Mouse (Mus musculus) midbrain, embryonic 13.5 days (tissue): ENCODE results near the gene Sox5. TPM values are rescaled to one million over a fixed set of nuclear protein-coding genes. Genes with fewer than 3 reads are reported as not detected.

ENCODE experiments used
- ATAC-seq: fragments of 200-750 bp; cut with Nextera tagmentation; 2 replicates; pipeline ENCODE4 v1.8.0; 2017; ENCODE audit warnings: mild to moderate bottlenecking, moderate TSS enrichment, moderate library complexity
- H3K27ac ChIP-seq: fragments of 300-500 bp; sonication (generic); 2 replicates; pipeline ENCODE4 v1.5.1; 2015; ENCODE audit warnings: inconsistent platforms, mild to moderate bottlenecking, moderate library complexity
- H3K27me3 ChIP-seq: fragments of 300-500 bp; sonication (generic); 2 replicates; pipeline ENCODE4 v1.6.1; 2015; ENCODE audit warnings: mild to moderate bottlenecking, inconsistent platforms
- H3K36me3 ChIP-seq: fragments of 300-500 bp; sonication (generic); 2 replicates; pipeline ENCODE4 v1.6.1; 2015; ENCODE audit warnings: mild to moderate bottlenecking, inconsistent platforms
- H3K4me1 ChIP-seq: fragments of 300-500 bp; sonication (generic); replicated peaks from 2 replicates; pipeline ENCODE4 v1.6.1; 2015; ENCODE audit warnings: inconsistent platforms
- H3K4me2 ChIP-seq: fragments of 300-500 bp; sonication (generic); replicated peaks from 2 replicates; pipeline ENCODE4 v1.6.1; 2015; ENCODE audit warnings: moderate library complexity, mild to moderate bottlenecking, inconsistent platforms
- H3K4me3 ChIP-seq: fragments of 300-500 bp; sonication (generic); replicated peaks from 2 replicates; pipeline ENCODE4 v1.5.1; 2015; ENCODE audit warnings: mild to moderate bottlenecking, inconsistent platforms
- H3K9ac ChIP-seq: fragments of 300-500 bp; sonication (generic); replicated peaks from 2 replicates; pipeline ENCODE4 v1.6.1; 2015; ENCODE audit warnings: mild to moderate bottlenecking, inconsistent platforms
- H3K9me3 ChIP-seq: fragments of 300-500 bp; sonication (generic); 2 replicates; pipeline ENCODE4 v1.6.1; 2016; ENCODE audit warnings: mild to moderate bottlenecking, inconsistent platforms
- WGBS: fragments of 180-500 bp; shearing (Covaris S2); methylation state at CpG from one replicate; pipeline ENCODE4 v1.1.7; 2015; 5-methylcytosine and 5-hydroxymethylcytosine counted together
- polyA plus RNA-seq: library from polyadenylated mRNA; unstranded; fragments of >200 nt; fragmentation: Nextera tagmentation; extraction: Ambion mirVana; gene quantifications from 2 replicates; pipeline ENCODE4 v1.2.1, GENCODE M21; 2015

Sox5 gene
- polyA plus RNA-seq, 1 experiment from 2014 or later: 52.0 TPM

- Histone ChIP-seq H3K27ac (peak overlapping the region; percentile 41), H3K4me2 (no peak overlapping the region)
These were observed 833.0 kb downstream of the Sox5 start for GRCm38 (mm10) chr6:143948553-143949308.

DNA sequence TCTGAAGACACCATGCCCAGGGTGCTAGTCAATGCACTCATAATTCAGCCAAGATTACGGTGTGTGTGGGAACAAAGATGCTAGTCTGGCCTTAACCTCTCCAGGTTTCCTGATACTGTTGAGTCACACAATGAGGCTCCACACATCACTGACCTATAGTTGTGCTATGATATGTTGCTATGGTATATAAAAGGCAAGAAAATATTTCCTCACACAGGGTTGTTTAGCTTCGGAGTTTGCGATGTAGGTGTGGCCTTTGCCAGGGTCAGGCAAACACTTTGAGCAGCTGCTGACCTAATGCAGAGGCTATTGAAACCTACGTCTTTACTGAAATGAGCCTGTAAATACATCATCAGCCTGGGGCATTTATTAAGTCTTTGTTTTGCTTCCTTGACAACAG is 833.7 kb downstream of the Sox5 start:
- H3K9ac ChIP-seq: no peak overlapping the region
- H3K27me3 ChIP-seq: no peaks in the 10 kb centered on the region
- no peak overlapping the region for H3K4me2 ChIP-seq
- ATAC-seq: no peak
- WGBS: 83% methylated on average over 4 of the region's 4 CpGs
- H3K36me3 ChIP-seq: no peaks in the 10 kb centered on the region
- H3K4me3 ChIP-seq: no peak overlapping the region
- H3K4me1 ChIP-seq: 0 out of 2 replicates have a peak, but pooled peaks cover 5% of the 10 kb centered on the region
- H3K9me3 ChIP-seq: no peaks in the 10 kb centered on the region
- no peak overlapping the region for H3K27ac ChIP-seq

More at GRCm38 (mm10) chr6:143948553-143949308, 833.0 kb downstream of the Sox5 start:
- Histone ChIP-seq H3K4me3 (no peak overlapping the region), H3K27me3 (no peaks in the 10 kb centered on the region), H3K36me3 (no peaks in the 10 kb centered on the region), H3K4me1 (0 out of 2 replicates have a peak, but pooled peaks cover 5% of the 10 kb centered on the region), H3K9ac (no peak overlapping the region), H3K9me3 (no peaks in the 10 kb centered on the region)
- ATAC-seq: peak; percentile 65; the same call in 1 of the 2 replicates
- 69% methylated on average over 12 of the region's 12 CpGs for WGBS

DNA sequence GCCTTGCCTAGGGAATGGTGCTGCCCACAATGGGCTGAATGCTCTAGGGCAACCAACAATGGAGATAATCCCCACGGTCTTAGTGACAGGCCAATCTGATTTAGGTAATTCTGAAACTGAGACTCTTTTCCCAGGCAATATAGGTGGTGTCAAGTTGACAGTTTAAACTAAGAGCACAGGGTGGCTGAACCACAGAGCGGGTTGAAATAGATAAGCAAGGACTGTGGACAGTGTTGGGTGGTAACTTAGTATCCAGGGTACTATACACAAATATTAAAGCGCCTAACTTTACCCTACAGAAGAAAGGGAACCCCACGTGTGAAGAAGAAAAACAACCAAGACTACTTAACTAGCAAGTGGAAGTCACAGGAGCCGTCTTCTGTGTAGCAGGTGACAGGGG is 838.7 kb downstream of the Sox5 start:
- Histone ChIP-seq H3K27me3 (no peaks in the 10 kb centered on the region), H3K9ac (no peak overlapping the region), H3K4me3 (no peak overlapping the region), H3K4me2 (no peak overlapping the region), H3K27ac (no peak overlapping the region), H3K36me3 (no peaks in the 10 kb centered on the region), H3K9me3 (no peaks in the 10 kb centered on the region), H3K4me1 (peaks cover 7% of the 10 kb centered on the region)
- WGBS: 84% methylated on average over 5 of the region's 5 CpGs
- ATAC-seq: no peak

- H3K9ac ChIP-seq: no peak overlapping the region
- ATAC-seq: peak; percentile 79
- no peak overlapping the region for H3K4me3 ChIP-seq
- no peaks in the 10 kb centered on the region for H3K9me3 ChIP-seq
- H3K4me2 ChIP-seq: no peak overlapping the region
- no peak overlapping the region for H3K27ac ChIP-seq
- H3K27me3 ChIP-seq: no peaks in the 10 kb centered on the region
- WGBS: 6% methylated on average over 8 of the region's 8 CpGs
- no peaks in the 10 kb centered on the region for H3K36me3 ChIP-seq
- peaks cover 7% of the 10 kb centered on the region for H3K4me1 ChIP-seq
These were observed 840.4 kb downstream of the Sox5 start for GRCm38 (mm10) chr6:143941291-143941785.

GRCm38 (mm10) chr6:143923146-143923545 is 858.6 kb downstream of the Sox5 start:
- H3K4me1 ChIP-seq: 0 out of 2 replicates have a peak, but pooled peaks cover 3% of the 10 kb centered on the region
- H3K4me3 ChIP-seq: no peak overlapping the region
- 87% methylated on average over 6 of the region's 6 CpGs for WGBS
- ATAC-seq: no peak
- no peak overlapping the region for H3K4me2 ChIP-seq
- H3K9ac ChIP-seq: no peak overlapping the region
- no peaks in the 10 kb centered on the region for H3K27me3 ChIP-seq
- H3K36me3 ChIP-seq: no peaks in the 10 kb centered on the region
- H3K27ac ChIP-seq: no peak overlapping the region
- H3K9me3 ChIP-seq: no peaks in the 10 kb centered on the region

GRCm38 (mm10) chr6:143918405-143918947 is 863.3 kb downstream of the Sox5 start:
- no peak overlapping the region for H3K9ac ChIP-seq
- no peak overlapping the region for H3K27ac ChIP-seq
- H3K4me3 ChIP-seq: no peak overlapping the region
- H3K27me3 ChIP-seq: no peaks in the 10 kb centered on the region
- no peak for ATAC-seq
- H3K36me3 ChIP-seq: no peaks in the 10 kb centered on the region
- 67% methylated on average over 16 of the region's 16 CpGs for WGBS
- H3K9me3 ChIP-seq: no peaks in the 10 kb centered on the region
- no peak overlapping the region for H3K4me2 ChIP-seq
- H3K4me1 ChIP-seq: 0 out of 2 replicates have a peak, but pooled peaks cover 3% of the 10 kb centered on the region

GRCm38 (mm10) chr6:143916152-143916735 is 865.5 kb downstream of the Sox5 start:
- Histone ChIP-seq H3K9ac (no peak overlapping the region), H3K36me3 (no peaks in the 10 kb centered on the region), H3K4me1 (0 out of 2 replicates have a peak, but pooled peaks cover 3% of the 10 kb centered on the region), H3K4me2 (no peak overlapping the region), H3K4me3 (no peak overlapping the region), H3K27me3 (no peaks in the 10 kb centered on the region), H3K27ac (no peak overlapping the region), H3K9me3 (no peaks in the 10 kb centered on the region)
- whole genome bisulfite sequencing: 86% methylated on average over 10 of the region's 10 CpGs
- ATAC-seq: no peak

DNA sequence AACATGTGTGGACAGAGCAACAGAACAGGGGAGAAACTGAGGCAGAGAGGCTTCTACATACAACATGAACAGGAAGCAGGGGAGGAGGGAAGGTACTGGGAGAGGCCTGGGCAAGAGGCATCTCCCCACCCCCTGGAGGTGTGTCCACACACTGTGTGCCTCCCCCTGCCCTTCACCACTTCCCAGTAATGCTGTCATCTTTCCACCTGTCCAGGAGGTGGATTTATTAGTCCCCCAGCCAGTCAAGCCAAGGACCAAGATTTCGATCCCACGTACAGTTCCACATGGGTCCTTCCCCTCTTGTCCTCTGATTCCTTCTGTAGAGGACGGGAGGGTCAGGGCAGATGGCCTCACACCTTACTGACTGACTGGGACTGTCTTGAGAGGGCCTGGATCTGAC is 866.1 kb downstream of the Sox5 start:
- 0 out of 2 replicates have a peak, but pooled peaks cover 3% of the 10 kb centered on the region for H3K4me1 ChIP-seq
- H3K36me3 ChIP-seq: no peaks in the 10 kb centered on the region
- no peak for ATAC-seq
- H3K27me3 ChIP-seq: no peaks in the 10 kb centered on the region
- no peak overlapping the region for H3K4me3 ChIP-seq
- H3K27ac ChIP-seq: no peak overlapping the region
- H3K9me3 ChIP-seq: no peaks in the 10 kb centered on the region
- H3K4me2 ChIP-seq: no peak overlapping the region
- H3K9ac ChIP-seq: no peak overlapping the region
- WGBS: 90% methylated on average over 3 of the region's 3 CpGs

- Histone ChIP-seq H3K4me3 (no peak overlapping the region), H3K9me3 (no peaks in the 10 kb centered on the region), H3K9ac (no peak overlapping the region), H3K36me3 (no peaks in the 10 kb centered on the region), H3K4me1 (no peaks in the 10 kb centered on the region), H3K27me3 (no peaks in the 10 kb centered on the region), H3K4me2 (no peak overlapping the region), H3K27ac (no peak overlapping the region)
- WGBS: 93% methylated on average over 3 of the region's 3 CpGs
- ATAC-seq: no peak
These were observed 869.5 kb downstream of the Sox5 start for GRCm38 (mm10) chr6:143912316-143912715.

- ATAC-seq: peak; percentile 41
- Histone ChIP-seq H3K9me3 (no peaks in the 10 kb centered on the region), H3K27me3 (no peaks in the 10 kb centered on the region), H3K9ac (no peak overlapping the region), H3K4me1 (peaks cover 27% of the 10 kb centered on the region), H3K4me3 (no peak overlapping the region), H3K27ac (peak overlapping the region; percentile 65; the same call in 1 of the 2 replicates), H3K4me2 (no peak overlapping the region), H3K36me3 (no peaks in the 10 kb centered on the region)
These were observed 877.1 kb downstream of the Sox5 start for GRCm38 (mm10) chr6:143904693-143905031.

DNA sequence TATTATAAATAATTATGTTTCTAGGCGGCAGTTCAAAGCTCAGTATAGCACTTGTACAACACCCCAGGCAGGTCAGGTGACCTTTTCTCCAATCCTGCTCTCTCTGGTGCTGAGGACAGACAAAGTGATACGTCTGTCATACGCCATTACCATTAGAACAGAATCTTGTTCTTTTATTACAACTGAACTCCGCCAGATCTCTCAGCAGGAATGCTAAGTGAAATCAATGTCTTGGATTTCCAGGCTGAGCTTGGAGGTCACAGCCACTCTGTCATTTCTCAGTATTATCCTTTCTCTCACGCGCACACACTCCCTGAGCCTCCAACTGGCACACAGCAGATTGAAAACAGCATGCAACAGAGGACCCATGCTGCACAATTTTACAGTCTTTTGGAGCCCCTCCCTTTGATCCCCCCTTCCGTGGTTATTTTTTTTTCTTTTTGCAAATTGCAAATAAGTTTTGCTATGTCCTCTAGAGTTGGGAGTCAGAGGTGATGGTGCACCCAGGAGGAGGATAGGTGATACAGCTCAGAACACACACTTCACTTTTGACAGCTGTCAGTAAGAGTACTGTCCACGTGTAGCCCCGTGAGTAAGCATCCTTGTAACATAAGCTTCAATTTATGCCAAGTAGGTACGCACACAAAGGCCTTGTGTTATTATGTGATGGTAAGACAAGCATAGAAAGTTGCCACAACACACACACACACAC is 877.6 kb downstream of the Sox5 start:
- peaks cover 27% of the 10 kb centered on the region for H3K4me1 ChIP-seq
- no peaks in the 10 kb centered on the region for H3K9me3 ChIP-seq
- H3K36me3 ChIP-seq: no peaks in the 10 kb centered on the region
- no peaks in the 10 kb centered on the region for H3K27me3 ChIP-seq
- H3K9ac ChIP-seq: no peak overlapping the region
- H3K27ac ChIP-seq: peak overlapping the region; percentile 65
- peak; percentile 90 for ATAC-seq
- no peak overlapping the region for H3K4me3 ChIP-seq
- H3K4me2 ChIP-seq: no peak overlapping the region
- WGBS: 19% methylated on average over 10 of the region's 10 CpGs

DNA sequence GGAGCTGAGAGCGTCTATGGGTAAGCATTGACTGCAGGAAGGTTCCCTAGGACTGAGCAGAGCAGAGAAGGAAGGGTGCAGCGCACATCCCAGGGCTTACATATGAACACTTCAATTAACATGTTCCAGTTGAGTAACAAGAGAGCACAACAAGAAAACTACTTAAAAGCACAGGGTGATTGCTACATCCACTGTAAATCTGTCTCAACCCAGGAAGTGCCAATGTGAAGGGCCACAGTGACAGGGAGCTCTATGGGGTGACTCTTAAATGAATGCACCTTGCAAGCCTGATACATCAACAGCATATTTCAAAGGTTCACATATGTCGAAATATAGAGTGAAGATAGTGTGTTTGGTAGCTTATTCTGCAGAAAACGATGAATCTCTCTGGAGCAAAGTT is 880.9 kb downstream of the Sox5 start:
- Histone ChIP-seq H3K9me3 (no peaks in the 10 kb centered on the region), H3K4me2 (no peak overlapping the region), H3K36me3 (no peaks in the 10 kb centered on the region), H3K4me3 (no peak overlapping the region), H3K27ac (no peak overlapping the region), H3K27me3 (no peaks in the 10 kb centered on the region), H3K4me1 (peaks cover 27% of the 10 kb centered on the region), H3K9ac (no peak overlapping the region)
- WGBS: 88% methylated on average over 4 of the region's 4 CpGs
- ATAC-seq: no peak
